Mouse (Mus musculus): Measurements from ENCODE around the gene Olfr180.

Olfr180 gene

GRCm38 (mm10) chr16:58929292-58929691 lies at the start of gene Olfr180:
Gene Olfr180 (minus strand): TSS chr16:58929392.
- DNase-seq (ENCODE audit: low spot score in 2 of 2): no peak

GRCm38 (mm10) chr16:58928655-58929054 lies 537 bp downstream of the Olfr180 start, which contains the start of gene Olfr181:
Gene Olfr181 (minus strand): TSS chr16:58928755.
- DNase-seq (ENCODE audit: low spot score in 2 of 2): no peak

DNA sequence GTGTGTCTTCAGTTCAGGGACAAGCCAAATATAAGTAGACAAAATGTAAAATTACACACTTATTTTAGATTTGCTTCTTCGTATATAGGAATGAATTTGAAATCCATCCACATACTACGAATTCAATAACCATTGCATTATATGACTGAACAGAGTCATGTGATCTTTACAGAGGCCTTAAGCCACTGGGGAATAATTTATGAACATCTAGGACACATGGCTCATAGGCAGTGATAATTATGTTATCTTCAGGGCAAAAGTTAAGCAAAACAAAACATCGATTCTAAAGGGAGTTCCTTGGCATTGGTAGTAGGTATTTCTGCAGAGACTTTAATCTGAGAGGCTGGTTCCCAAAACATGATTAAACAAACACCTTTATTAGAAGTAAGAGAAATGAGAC lies 37.2 kb downstream of the Olfr180 start, which contains the start of gene Olfr178:
Gene Olfr178 (minus strand): TSS at position 101 of the 400 bp plus-strand sequence.
- DNase-seq (ENCODE audit: low spot score in 2 of 2): no peak

DNA sequence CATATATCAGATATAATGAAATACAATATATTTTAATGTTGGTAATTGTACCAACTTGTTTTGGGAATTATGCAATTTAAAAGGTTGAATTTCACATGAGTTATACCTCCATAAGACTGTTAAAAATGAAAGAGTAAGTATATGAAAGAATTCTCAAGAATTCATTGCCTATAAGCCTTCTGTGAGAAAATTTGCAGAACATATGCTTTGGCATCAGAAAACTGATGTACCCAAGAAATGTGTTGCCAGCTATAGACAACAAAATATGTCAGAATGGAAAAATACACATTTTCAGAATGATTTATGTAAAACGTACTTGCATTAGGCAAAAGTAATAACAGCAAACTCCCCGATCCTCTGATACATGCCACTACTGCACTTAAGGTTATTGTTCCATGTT lies 44.8 kb downstream of the Olfr180 start:
- DNase-seq (ENCODE audit: low spot score in 2 of 2): no peak

- no peak for DNase-seq (ENCODE audit: low spot score in 2 of 2)
Observed at GRCm38 (mm10) chr16:58874668-58875067, 54.5 kb downstream of the Olfr180 start, which contains the start of gene Olfr177. Gene Olfr177 (minus strand): TSS chr16:58874768.
